Mouse (Mus musculus) A20 (cell line): ENCODE results near the gene Ncdn.

Experiments
- DNase-seq: peaks from one replicate; pipeline ENCODE4 v3.0.0-alpha.2; 2011; ENCODE audit warnings: low read depth, low spot score

Gene Ncdn

DNA sequence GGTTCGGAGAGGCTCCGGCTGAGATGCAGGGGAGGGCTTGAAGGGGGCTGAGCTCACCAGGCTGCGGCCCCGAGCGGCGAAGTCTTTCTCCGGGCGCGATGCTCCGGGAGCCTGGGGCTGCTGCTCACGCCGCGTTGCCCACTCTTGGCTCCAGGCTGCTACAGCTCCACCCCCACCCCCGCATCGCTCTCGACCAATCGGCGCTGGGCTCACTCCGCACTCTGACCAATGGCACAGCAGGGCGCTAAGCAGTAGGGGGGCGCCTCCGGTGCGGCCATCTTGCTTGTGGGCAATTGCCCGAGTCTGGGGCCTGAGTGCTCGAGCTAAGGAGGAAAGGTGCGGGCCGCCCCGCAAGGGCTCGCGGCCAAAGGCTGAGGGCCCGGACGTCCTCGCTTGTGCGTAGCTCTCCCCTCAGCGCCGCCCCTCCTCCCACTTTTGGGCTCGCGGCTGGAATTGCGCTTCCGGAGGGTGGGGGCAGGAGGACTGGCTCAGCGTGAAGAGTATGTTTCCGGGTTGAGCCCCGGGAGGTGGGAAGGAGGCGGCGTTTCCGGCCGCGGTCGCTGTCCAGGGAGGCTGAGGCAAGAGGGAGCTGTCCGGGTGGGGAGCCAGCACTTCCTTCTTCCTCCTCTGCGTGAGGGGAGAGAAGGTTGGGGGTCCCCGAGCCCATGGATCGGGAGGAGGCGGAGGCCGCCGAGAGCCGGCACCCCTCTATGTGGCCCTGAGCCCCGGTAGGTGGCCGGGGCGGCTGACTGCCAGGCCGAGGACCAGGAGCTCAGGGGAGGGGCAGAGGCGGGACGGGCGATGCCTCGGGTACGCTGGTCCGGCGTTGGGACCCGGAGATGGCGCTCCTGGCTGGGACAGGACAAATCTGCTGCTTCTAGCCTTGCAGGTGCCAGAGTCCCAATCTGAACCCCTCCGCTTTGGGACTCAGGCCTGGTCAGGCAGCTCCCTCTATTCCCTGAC is at the start of gene Ncdn, which contains the start of gene AU040320:
TSS of gene Ncdn (minus strand) at position 171 of the 963 bp plus-strand sequence.
TSS of gene AU040320 (plus strand) at position 277 of the 963 bp plus-strand sequence.
- DNase-seq, result peak; percentile 98

DNA sequence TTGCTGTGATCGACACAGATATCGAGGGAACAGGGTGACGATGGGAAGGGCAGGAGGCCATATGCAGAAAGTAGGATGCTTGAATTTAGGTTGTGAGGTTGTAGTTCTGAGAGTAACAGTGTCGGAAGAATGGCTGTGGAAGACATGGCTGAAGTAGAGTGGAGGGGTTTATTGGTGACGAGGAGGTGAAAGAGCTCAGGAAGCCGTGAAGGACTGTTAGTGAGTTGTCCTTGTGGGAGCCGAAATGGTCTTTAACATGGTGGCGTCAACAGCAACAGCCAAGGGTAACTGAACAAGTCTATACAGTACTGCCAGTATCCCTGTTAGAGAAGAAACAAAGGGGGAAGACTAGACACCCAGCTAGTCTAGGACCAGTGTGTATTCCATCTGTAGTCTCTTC is 48.9 kb upstream of the Ncdn start:
- no peak for DNase-seq

GRCm38 (mm10) chr4:126792341-126793102 is 39.3 kb upstream of the Ncdn start:
- DNase-seq, result no peak

DNA sequence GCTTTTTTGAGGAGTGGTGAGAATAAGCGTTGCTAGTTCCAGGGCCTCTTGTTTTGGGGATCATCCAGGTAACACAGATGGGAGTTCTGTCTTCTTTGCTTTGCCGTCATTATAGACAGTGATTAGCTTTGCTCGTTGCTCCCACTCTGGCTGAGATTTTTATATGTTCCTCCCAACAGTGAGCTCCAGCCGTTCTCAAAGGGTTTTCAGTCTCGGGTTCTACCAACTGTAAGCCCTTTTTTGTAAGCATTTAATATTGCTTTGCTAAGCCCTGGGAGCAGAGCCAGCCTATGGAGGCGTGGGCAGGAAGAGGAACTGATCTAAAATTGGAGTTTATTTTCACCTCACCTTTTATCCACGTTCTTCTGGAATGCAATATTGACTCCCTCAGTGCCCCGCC is 29.8 kb upstream of the Ncdn start:
- no peak for DNase-seq

GRCm38 (mm10) chr4:126782512-126782911 is 29.3 kb upstream of the Ncdn start:
- DNase-seq, result no peak

DNA sequence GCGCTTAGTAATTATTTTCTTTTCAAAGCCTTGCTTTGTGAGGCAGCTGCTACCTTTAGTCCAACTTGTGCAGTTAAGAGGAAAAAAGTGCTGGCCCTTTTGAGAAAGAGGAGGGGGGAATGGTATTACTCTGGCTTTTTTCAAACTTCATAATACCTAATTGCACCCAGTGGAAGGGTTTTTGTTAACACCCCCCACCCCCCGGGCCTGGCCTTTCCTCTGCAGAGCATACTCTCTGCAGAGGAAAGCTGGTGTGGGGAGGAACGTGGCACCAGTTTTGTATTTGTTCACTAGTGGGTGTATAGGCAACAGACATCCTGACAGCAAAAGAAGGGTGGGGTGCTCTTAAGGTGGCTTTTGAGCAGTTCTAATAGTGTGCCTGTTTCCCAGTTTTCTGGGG is 28.6 kb upstream of the Ncdn start:
- no peak for DNase-seq

DNA sequence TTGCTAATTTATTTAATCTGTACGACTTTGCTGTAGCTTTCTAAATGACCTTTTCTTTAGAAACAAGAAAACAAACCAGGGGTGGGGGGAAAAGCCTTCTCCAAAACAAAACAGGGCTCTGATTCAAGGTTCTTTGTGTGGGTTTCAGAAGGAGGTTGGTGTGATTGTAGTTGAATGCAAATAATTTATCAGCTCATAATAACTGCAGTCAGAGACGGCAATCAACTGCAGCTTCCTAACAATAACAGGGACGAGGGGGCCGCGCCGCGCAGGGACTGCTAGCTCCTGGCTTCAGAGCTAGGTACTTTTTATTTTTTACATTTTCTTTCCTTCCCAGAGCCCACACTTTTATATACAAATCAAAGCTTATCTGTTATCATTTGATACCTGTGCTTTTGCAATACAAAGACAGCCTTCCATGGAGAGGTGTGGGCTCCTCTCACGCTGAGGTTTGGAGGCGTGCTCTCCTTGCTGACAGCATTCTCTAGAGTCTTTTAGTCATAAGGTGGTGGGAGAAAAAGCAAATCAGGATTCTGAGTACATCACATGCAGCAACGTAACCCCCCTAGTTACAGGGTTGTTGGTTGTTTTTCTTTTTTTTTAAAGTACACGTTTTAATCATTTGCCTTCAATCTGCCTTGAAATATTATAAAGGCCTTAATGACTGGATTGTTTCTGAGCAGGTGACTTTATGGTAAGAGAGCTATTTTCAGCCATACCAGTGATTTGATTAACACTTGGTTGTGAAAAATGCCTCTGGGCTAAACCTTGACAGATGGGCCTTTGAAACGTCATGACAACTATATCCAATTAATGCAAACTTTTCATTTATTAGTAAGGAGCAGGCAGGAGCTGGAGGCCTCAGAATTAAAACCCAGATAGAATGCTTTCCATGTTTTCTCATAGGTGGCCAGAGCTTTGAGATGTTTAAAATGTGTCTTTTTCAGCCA is 26.9 kb upstream of the Ncdn start:
- DNase-seq, result no peak

- no peak for DNase-seq
Measured at GRCm38 (mm10) chr4:126779148-126779581, 25.9 kb upstream of the Ncdn start.

GRCm38 (mm10) chr4:126775182-126775581 is 21.9 kb upstream of the Ncdn start:
- DNase-seq, result no peak

DNA sequence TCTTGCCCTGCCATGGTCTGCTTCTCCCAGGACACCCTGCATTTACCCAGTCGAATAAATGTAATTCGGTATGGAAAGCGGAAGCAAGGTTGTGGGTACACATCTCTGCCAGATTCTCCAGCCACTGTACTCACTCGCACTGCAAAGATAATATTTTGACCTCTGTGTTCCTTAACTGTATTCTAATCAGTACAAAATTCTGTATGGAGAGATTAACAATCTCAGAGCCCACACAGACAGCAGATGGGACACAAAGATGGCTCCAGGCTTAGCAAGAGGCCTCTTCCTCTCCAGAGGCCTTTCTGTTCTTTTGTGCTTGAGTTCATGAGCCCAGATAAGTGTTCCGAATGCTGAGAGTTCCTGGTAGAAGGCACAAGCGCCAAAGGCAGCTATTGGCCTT is 20.6 kb upstream of the Ncdn start:
- no peak for DNase-seq

- DNase-seq, result peak; percentile 11
Measured at GRCm38 (mm10) chr4:126770831-126771230, 17.6 kb upstream of the Ncdn start.

DNA sequence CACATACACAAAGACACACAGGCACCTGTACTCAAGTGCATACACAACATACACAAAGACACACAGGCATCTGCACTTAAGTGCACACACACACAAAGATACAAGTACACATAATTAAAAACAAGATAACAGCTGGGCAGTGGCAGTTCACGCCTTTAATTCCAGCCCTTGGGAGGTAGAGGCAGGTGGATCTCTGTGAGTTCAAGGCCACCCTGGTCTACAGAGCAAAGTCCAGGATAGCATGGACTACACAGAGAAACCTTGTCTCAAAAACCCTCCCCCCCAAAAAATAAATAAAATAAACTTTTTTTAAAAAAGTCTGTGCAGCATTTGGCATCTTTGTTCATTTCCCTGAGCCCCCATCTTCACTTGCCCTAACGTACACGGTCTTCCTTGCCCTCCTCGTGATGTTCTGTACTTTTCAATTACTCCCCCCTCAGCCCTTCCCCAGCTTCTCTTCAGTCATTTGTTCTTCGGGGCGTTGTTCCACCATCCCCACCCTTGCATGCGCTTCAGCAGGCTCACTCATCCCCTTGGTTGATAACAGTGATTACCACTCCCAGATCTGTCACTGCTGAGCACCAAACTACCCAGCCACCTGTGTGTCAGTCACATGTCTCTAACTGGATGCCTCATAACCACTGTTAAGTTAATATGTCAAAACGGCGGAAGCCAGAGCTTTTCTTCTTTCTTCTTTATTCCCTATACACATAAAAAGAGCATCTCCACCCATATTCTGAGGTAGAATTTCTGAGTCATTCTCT is 16.7 kb upstream of the Ncdn start:
- DNase-seq, result no peak

- no peak for DNase-seq
Measured at GRCm38 (mm10) chr4:126763483-126763882, 10.2 kb upstream of the Ncdn start.

- no peak for DNase-seq
Measured at GRCm38 (mm10) chr4:126762586-126763359, 9.5 kb upstream of the Ncdn start.

DNA sequence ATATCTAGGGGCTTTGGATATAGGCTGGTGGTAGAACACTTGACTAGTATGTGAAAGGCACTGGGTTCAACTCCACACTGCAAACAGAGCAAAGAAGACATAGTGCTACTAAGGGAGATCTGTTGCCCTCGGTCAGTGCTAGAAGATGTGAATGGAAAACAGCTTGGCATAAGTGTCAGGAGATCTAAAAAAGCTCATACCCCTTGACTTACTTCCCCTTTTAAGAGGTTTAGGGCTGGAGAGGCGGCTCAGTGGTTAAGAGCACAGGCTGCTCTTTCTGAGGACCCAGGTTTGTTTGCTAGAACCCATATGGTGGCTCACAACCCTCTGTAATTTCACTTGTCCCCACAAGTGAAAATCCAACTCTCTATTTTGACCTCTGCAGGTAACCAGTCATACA is 6.2 kb upstream of the Ncdn start:
- DNase-seq, result peak; percentile 52

GRCm38 (mm10) chr4:126758299-126758698 is 5.1 kb upstream of the Ncdn start:
- DNase-seq, result no peak

DNA sequence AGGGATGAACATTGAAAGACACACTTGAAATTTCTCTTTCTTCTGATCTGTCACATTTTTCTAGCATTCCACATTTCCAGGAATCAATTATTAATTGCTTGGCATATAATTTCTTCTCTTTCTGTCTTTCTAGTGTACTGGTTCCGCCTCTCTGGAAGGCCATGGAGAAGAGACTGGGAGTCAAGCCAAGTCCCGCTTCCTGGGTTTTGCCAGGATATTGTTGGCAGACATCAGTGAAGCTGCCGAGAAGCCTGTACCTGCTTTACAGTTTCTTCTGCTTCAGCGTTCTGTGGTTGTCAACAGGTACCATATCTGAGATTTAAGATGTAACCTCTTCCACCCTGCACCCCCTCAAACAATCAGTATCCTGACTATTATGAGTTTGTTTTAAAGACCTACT is 3.5 kb upstream of the Ncdn start:
- no peak for DNase-seq

DNA sequence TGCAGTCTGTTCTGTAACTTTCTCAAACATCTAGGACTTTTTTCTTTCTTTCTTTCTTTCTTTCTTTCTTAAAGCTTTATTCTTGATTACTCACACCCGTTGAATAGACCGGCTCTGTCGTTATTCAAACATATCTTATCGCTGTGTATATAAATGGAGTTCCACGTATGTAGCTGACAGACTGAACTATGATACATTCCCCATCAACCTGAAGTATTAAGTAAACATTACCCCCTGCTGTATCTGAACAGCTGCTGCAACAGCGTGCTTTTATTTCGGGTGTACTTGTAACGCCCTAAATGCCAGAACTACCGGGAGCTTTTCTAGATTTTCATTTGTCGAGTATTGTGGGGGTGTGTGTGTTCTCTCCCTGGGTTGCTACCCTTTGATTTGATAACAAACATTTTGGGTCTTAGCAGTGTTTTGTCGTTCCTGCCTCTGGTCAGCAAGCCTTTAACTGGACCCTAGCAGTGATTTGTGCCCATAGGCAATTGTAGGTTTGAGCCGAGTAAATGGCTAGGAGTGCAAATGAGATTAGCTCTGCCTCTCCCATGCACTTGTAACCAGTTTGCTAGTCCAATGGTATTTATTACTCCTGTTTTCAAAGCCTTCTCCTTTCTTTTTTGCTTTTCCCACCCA is 1.6 kb upstream of the Ncdn start:
- DNase-seq, result no peak

GRCm38 (mm10) chr4:126754231-126754611 is 983 bp upstream of the Ncdn start:
- DNase-seq, result no peak
